Mouse (Mus musculus) ES-E14 (cell line): Measurements from ENCODE around the gene Cox8a. TPM values are rescaled to one million over a fixed set of nuclear protein-coding genes. Genes with fewer than 3 reads are reported as not detected.

Experiments
- DNase-seq: peaks from one replicate; pipeline ENCODE4 v3.0.0-alpha.2; 2013; ENCODE audit warnings: low read depth, low spot score
- H3K27ac ChIP-seq: 2 replicates; pipeline ENCODE4 v1.5.1; 2012; ENCODE audit warnings: low read depth, mild to moderate bottlenecking, low read length, moderate library complexity, mixed read lengths; ENCODE audit not compliant: poor library complexity, insufficient read depth, severe bottlenecking
- H3K36me3 ChIP-seq: 2 replicates; pipeline ENCODE4 v1.6.1; 2012; ENCODE audit warnings: mild to moderate bottlenecking, low read length, moderate library complexity, mixed read lengths; ENCODE audit not compliant: control insufficient read depth, poor library complexity, insufficient read depth, severe bottlenecking
- H3K4me1 ChIP-seq, 2 experiments: fragments of 150-350 bp in 1 of 2; sonication (generic) in 1 of 2; 2 replicates each; pipeline ENCODE4 v1.6.1; 2012; ENCODE audit warnings: low read length in 2 of 2, mild to moderate bottlenecking in 1 of 2, mixed read lengths in 1 of 2; ENCODE audit not compliant: control insufficient read depth in 2 of 2, insufficient read depth in 2 of 2, poor library complexity in 1 of 2
- H3K4me3 ChIP-seq, 2 experiments: fragments of 150-350 bp in 1 of 2; sonication (generic) in 1 of 2; 2 replicates each; pipeline ENCODE4 v1.5.1; 2012; ENCODE audit warnings: low read length in 2 of 2, low read depth in 1 of 2, mild to moderate bottlenecking in 1 of 2, mixed read lengths in 1 of 2; ENCODE audit not compliant: insufficient read depth in 1 of 2, poor library complexity in 1 of 2, severe bottlenecking in 1 of 2
- H3K9ac ChIP-seq: 2 replicates; pipeline ENCODE4 v1.6.1; 2012; ENCODE audit warnings: low read depth, mild to moderate bottlenecking, low read length, mixed read lengths; ENCODE audit not compliant: poor library complexity, insufficient read depth, severe bottlenecking
- H3K9me3 ChIP-seq: fragments of 150-350 bp; sonication (generic); 2 replicates; pipeline ENCODE4 v1.6.1; 2012; ENCODE audit warnings: low read depth, mild to moderate bottlenecking, low read length; ENCODE audit not compliant: control insufficient read depth, insufficient read depth
- CHD2 ChIP-seq: IDR thresholded peaks from 2 replicates; pipeline ENCODE4 v1.6.1; 2014; ENCODE audit warnings: mild to moderate bottlenecking, low read depth, low read length, inconsistent platforms
- HCFC1 ChIP-seq: IDR thresholded peaks from 2 replicates; pipeline ENCODE4 v1.6.1; 2012; ENCODE audit warnings: low read length, inconsistent platforms, borderline replicate concordance; ENCODE audit not compliant: insufficient read depth
- MAFK ChIP-seq: IDR thresholded peaks from 2 replicates; pipeline ENCODE4 v1.6.1; 2014; ENCODE audit warnings: mild to moderate bottlenecking, low read depth, low read length, inconsistent platforms; ENCODE audit not compliant: insufficient read depth
- ZC3H11A ChIP-seq: IDR thresholded peaks from 2 replicates; pipeline ENCODE4 v1.6.1; 2012; ENCODE audit warnings: low read depth, mild to moderate bottlenecking, inconsistent platforms, low read length, borderline replicate concordance
- ZNF384 ChIP-seq: IDR thresholded peaks from 2 replicates; pipeline ENCODE4 v1.6.1; 2012; ENCODE audit warnings: low read depth, low read length, inconsistent platforms
- in situ Hi-C, 2 experiments: fragments of 600-800 bp; cut with MboI; formaldehyde crosslinking; loops; one replicate each; pipeline ENCODE4 v1.15.1; 2025; ENCODE audit warnings: low sequenced_read_pairs in 2 of 2, inconsistent platforms in 1 of 2; ENCODE audit not compliant: unreplicated experiment in 2 of 2
- total RNA-seq: library from RNA; depleted of rRNA; stranded (reverse); fragments of 300-350 nt; gene quantifications from 2 replicates; pipeline ENCODE4 v1.2.3, GENCODE M21; 2012

The Cox8a gene
- total RNA-seq, 1 experiment = 882 TPM

GRCm38 (mm10) chr19:7234537-7235221, 17.3 kb upstream of the Cox8a start:
- Histone ChIP-seq H3K4me1 (no peaks in the 10 kb centered on the region), H3K36me3 (peaks cover 43% of the 10 kb centered on the region), H3K4me3 (no peak overlapping the region), H3K9ac (no peak overlapping the region), H3K27ac (0 out of 2 replicates have a peak overlapping the region, but pooled peaks have one; percentile 13), H3K9me3 (no peaks in the 10 kb centered on the region)
- in situ Hi-C loops = no loop called here
- TF ChIP-seq ZC3H11A (peak; percentile 44; the same call in 1 of the 2 replicates), ZNF384 (peak; percentile 74; the same call in 1 of the 2 replicates), CHD2 (no peak), MAFK (no peak), HCFC1 (no peak)
- peak; percentile 75 for DNase-seq

DNA sequence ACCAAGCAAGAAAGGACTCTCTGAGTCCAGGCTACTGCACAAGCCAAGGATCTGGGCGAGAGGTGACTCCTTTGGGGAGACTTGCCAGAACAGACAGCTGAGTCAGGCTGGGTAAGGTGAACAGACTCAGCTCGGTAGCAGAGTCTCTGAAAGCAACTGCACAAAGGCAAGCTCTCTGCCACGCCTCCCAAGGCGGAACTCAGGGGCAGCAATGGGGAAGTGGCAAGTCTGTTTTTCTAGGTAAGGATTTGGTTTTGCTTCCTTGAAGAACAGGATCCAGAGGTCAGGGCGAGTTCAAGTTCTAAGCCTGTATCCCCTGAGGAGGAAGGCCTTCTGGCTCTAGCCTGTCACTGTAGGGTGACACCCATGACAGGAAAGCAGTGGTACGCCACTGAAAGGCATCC, 9.1 kb upstream of the Cox8a start:
- TF ChIP-seq ZC3H11A (no peak), HCFC1 (no peak), MAFK (no peak), CHD2 (no peak)
- Histone ChIP-seq H3K9ac (no peak overlapping the region), H3K27ac (no peak overlapping the region), H3K36me3 (peaks cover 42% of the 10 kb centered on the region), H3K9me3 (no peaks in the 10 kb centered on the region), H3K4me3 (no peak overlapping the region), H3K4me1 (peaks cover 0 to 3% of the 10 kb centered on the region in 2 experiments; a peak in 1 of 4 replicates)
- in situ Hi-C loops = no loop called here
- DNase-seq = no peak

GRCm38 (mm10) chr19:7225096-7225690, 7.8 kb upstream of the Cox8a start:
- Histone ChIP-seq H3K9me3 (no peaks in the 10 kb centered on the region), H3K9ac (0 out of 2 replicates have a peak overlapping the region, but pooled peaks have one; percentile 1), H3K27ac (0 out of 2 replicates have a peak overlapping the region, but pooled peaks have one; percentile 5), H3K36me3 (peaks cover 36% of the 10 kb centered on the region), H3K4me1 (peaks cover 0 to 3% of the 10 kb centered on the region in 2 experiments; a peak in 1 of 4 replicates), H3K4me3 (no peak overlapping the region)
- TF ChIP-seq ZC3H11A (no peak), CHD2 (no peak), ZNF384 (no peak), MAFK (no peak), HCFC1 (no peak)
- in situ Hi-C loops = no loop called here
- no peak for DNase-seq

- Histone ChIP-seq H3K36me3 (peaks cover 26% of the 10 kb centered on the region), H3K4me1 (peaks cover 0 to 3% of the 10 kb centered on the region in 2 experiments; a peak in 1 of 4 replicates), H3K9ac (no peak overlapping the region), H3K9me3 (no peaks in the 10 kb centered on the region), H3K27ac (no peak overlapping the region), H3K4me3 (no peak overlapping the region)
- DNase-seq = no peak
- in situ Hi-C loops = no loop called here
- TF ChIP-seq ZC3H11A (no peak), CHD2 (no peak), ZNF384 (no peak), MAFK (no peak), HCFC1 (no peak)
These were observed 6.8 kb upstream of the Cox8a start for GRCm38 (mm10) chr19:7224253-7224652.
